Mouse (Mus musculus) retina, embryonic 14.5 days (tissue): ENCODE data around the gene Mrpl49.
A peak's percentile ranks its signal among the peaks of the same experiment; 100 is the strongest.

ENCODE experiments used
- DNase-seq: peaks from one replicate; pipeline ENCODE4 v3.0.0-alpha.2; 2015; ENCODE audit warnings: low spot score

Mrpl49 gene

DNA sequence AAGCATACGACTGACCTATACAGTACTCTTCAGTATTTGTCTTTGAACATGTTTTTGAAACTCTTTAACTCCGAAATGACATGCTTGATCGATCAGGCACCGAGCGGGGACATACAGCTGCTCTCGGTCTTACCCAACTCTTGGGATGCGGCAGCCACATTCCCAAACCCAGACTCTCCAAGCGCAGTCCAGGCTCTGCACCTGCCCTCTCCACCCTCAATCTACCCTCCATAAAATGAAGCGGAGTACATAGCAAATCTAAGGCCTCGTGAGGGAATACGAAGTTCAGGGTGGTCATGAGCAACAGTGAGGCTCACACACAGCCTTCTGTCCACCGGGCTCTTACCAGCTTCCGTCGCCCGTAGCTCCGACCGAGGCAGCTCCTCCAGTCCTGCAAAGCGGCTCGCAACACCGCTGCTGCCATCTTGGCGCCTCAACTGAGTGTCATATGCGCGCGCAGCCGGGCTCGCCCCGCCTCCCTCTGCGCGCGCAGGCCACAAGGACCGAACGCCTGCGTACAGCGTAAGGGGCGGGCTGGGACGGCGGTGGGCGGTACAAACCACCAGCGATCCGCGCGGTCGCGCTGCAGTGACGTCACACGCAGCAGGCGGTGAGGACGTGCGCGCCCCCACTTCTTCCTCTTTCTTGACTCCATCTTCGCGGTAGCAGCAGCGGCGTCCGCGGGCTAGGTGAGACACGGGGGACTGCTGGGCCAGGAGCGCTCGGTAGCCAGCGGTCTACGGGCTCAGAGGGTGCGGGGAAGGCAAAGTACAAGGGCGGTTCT, at the start of gene Mrpl49, which contains the start of gene Fau:
Gene Mrpl49 (minus strand): TSS at position 473 of the 784 bp plus-strand sequence.
Gene Fau (plus strand): TSS at position 532 of the 784 bp plus-strand sequence.
- DNase-seq: peak; percentile 99

DNA sequence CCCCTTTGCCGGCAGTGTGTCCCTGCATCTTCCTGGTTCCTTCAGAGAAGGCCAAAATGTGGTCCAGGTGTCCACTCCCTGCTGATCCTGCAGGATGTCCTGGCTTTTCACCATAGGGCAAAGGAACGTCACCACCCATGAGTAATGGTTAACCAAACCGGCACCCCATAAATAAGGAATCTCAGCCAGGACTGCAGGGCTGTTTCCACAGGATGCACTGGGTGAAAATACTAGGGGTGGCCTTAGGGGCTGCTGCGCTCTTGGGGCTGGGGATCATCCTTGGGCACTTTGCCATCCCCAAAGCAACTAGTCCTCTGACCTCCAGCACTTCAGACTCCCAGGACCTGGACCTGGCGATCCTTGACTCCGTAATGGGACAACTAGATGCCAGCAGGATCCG, 48.0 kb upstream of the Mrpl49 start, which contains the start of gene Naaladl1:
Gene Naaladl1 (plus strand): TSS at position 197 of the 400 bp plus-strand sequence.
- no peak for DNase-seq

DNA sequence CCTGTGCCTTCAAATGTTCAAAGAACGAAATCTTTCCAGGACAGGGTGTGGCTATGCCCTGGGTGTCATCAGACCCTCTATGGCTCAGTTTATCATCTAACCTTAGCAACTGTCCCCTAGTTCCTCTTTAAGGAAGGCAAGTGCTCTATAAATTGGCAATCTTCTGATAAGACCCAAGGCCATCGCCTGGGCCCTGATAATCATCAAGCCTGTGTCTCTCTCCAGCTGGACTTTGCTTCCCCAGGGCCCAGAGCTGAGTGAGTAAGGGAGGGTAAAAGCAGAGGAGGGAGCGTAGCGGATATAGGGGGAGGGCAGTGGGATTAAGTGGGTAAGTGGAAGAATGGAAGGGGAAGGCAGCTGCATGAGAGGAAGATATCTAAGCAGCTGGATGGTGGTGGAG, 46.9 kb upstream of the Mrpl49 start:
- DNase-seq: no peak

DNA sequence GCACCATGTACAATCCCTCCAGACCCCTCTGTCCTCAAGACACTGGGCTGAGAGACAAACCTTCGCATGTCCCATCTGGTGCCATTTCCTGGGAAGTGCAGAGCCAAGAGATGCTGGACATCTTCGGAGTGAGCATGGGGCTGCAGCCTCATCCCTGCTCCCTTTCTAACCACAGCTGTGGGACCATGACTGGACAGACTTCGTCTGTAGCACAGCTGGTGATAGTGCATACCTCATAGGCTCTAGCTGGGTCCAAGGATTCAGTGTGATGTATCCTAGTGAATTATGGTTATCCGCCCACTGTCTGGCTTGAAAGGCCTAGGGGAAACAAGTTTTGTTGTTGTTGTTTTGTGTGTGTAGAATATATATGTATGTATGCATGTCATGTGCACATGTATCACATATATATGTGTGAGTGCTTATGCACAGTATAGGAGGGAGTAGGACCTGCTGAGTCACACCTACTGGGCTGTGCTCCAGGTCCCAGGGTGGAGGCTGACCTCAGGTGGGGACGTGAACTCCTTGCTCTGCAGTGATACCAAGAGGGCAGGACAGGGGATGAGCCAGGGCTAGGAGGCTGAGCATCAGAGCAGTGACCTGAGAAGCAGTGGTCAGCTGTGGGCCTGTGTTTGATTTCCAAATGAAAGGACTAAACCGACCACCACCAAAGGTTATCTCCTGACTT, 44.7 kb upstream of the Mrpl49 start:
- no peak for DNase-seq

DNA sequence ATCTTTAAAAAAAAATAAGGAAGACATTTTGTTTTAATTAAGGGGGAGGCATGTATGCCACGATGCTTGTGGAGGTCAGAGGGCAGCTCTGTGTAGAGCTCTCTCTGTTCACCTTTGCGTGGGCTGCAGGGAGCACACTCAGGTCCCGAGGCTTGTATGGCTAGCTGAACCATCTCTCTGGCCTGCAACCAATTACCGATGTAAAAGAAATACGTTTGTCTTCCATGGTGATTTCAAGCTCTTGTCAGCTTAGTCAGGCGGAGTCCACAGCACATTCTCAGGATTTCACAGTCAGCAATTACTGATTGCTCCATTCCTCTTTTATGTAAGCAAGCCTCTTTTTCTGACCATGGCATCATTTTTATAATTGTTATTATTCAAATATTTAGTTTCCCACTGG, 43.6 kb upstream of the Mrpl49 start:
- no peak for DNase-seq

DNA sequence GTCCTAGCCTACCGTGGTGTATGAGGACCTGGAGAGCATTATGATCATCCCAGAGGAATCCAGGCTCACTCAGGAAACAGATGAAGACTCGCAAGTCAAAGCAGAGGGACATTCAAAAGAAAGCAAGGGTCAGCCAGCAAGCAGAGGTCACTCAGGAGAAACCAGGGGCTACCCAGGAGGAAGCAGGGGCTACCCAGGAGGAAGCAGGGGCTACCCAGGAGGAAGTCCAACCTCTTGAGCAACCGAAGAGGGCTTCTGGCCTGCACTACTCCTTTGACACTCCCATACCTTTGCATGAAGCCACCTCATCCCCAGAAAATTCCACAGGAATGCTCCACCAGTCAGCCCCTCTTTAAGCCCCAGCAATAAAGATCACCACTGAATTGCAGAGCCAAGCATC, 40.3 kb upstream of the Mrpl49 start:
- no peak for DNase-seq

DNA sequence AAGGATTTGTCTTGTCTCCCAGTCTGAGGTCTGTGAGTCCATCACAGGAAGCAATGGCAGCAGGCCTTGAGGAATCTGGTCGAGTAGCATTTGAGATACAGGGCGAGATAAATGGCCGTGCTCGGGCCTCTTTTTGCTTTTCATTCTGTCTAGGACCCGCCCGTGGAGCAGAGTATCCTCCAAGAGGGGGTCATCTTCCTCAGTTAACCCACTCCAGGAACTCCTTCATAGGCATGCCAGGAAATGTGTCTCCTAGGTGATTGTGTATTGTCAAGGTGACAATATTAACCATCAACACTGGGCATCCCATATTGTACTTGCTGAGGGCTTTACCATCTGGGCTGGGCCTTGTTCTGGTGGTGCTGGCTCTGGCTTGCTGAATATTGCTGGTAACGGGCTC, 36.5 kb upstream of the Mrpl49 start, which contains the start of gene AC131692.1:
Gene AC131692.1 (plus strand): TSS at position 301 of the 400 bp plus-strand sequence.
- DNase-seq: no peak

DNA sequence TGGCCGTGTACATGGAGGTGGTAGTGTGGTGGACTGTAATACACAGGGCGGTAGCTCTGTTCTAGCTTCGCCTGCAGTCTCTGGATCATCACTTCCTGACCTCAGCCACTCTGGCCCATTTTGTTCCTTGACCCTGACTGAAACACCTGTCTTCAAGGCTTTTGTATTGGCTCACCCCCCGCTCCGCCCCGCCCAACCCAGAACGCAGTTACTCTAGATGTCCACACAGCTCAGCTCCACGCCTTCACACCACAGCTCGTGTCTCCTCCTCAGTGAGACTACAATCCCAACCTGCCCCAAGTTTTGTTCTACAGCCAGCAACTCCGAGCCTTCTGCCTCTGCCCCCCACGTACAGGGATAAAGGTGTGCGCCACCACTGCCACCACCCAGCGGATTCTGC, 31.3 kb upstream of the Mrpl49 start:
- no peak for DNase-seq

DNA sequence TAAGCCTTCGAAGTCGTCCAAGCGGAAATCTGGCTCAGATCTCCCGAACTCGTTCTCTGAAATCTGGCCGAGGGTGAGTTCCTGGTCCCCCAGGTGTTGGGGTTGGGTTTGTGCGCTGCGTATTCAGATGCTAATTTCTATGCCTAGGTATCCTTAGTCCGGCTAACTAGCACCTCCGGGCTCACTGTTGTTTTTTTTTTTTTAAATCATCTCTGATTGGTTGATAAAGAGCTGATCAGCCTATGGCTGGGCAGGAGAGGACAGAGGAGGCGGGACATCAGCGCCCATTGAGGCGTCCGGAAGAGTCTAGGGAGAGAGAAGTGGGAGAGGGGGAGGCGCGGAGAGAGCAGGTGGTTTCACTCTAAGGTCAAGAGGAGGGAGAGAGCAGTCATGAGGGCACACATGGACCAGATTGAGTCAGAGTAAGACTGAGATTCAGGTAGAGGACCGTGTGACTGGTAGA, 27.9 kb upstream of the Mrpl49 start:
- peak; percentile 87 for DNase-seq

DNA sequence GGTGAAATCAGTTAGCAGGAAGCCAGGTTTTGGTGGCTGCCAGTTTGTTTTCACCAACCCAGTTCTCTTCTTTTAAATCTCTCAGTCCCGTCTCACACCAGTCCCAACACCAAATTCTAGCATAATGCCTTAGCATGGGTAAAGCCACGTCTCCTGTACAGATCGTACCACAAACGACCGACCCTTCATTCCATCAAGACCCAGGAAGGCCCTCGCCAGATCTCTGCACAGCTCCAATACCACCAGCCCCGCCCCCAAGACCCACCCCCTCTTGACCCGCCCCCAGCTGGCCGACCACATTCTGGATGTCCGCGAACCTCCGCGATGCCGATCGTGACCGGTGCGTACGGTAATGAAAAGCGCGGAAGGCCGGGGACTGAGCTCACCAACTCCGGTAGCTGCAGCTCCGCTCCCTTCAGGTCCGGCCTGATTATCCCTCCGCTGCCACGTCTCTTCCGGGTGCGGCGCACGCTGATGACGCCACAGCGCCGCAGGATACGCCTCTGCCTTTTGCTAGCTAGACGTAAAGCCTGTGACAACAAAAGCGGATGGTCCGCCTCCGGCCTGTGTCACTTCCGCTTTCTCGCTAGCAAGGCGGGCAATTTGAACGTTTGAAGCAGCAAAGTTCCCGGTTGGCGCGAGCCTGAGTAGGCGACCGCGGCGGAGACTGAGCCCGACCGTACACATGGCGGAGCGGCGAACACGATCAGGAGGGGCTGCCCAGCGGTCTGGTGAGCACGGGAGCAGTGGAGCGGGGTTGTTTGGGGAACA, 27.1 kb upstream of the Mrpl49 start, which contains the start of the genes Zfpl1 and Cdca5:
Gene Zfpl1 (minus strand): TSS at position 479 of the 771 bp plus-strand sequence.
Gene Cdca5 (plus strand): TSS at position 506 of the 771 bp plus-strand sequence.
- peak; percentile 99 for DNase-seq

DNA sequence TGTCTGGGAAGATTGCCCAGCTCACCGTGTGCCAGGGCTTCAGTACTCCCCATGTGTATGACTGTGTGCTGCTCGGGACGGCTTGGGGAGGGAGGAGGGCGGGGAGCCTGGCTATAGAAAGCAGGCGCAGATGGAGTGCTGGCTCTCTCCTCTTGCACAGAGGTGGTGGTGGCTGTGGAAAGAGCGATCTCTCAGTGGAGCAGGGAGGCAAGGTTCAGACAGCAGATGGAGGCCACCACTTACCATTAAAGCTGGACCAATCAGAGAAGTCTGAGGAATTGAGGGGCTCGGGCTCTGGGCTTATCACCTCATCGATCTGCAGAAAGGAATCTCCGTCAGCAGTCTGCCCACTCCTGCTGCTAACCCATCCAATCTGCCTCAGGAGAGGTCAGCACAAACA, 24.6 kb upstream of the Mrpl49 start, which contains the start of gene Gm28374:
Gene Gm28374 (minus strand): TSS at position 101 of the 400 bp plus-strand sequence.
- DNase-seq: no peak

DNA sequence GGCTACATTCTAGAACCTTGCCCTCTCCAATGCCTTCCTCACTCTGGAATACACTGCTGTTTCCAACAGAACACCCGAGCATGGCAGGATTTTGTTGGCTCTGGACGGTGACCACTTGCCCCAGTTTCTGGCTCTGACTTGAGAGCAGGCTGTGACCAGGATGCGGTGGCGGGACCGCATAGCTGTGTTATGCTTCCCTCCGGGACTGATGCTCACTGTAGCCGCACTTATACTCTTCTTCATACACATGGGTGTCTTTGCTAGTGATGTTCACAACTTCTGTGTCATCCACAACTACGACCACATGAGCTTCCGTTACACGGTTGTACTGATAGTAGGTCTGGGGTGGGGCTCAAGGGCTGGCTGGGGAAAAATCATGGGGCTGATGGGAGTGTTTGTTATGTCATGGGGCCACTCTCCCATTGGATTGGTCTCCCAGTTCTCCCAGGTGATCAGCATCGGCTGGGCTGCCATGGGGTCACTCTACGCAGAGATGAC, 22.4 kb upstream of the Mrpl49 start, which contains the start of gene Tmem262:
Gene Tmem262 (plus strand): TSS at position 51 of the 498 bp plus-strand sequence.
- no peak for DNase-seq

DNA sequence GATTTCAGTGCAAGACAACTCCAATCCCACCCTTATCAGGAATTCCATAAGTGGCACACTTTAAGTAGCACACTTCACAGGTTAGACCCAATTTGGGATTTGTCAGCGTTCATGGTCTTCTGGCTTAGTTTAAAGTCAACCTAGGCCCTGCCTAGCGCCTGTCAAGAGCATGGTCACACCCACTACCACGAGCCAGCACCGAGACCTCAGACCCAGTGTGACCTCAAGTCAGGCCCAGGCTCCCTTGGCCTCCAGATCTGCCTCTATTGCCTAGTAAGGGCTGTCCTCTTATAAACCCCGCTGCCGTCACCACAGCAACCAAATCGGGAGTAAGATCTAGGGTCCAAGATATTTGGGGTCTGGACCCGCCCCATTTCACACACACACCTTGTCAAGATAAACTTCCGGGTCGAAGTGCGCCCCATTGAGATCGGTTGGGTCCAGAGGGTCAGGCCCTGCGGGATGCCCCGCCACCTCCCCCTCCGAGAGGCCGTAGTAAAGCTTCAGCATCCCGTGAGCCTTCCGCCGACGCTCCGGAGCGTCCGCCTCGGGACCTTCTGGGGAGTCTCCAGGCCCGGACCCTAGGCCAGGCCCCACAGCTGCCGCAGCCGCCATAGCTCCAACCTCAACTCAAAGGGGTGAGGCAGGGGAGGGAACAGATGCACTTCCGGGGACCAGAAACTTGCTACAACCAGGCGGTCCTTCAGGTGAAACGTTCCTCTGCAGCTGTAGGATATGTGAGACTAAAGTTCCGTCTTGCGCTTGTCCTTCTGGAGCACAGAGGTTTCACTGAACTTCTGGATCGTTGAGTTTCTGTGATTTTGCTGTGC, 19.2 kb upstream of the Mrpl49 start, which contains the start of gene Vps51:
Gene Vps51 (minus strand): TSS at position 668 of the 830 bp plus-strand sequence.
- DNase-seq: peak; percentile 96

DNA sequence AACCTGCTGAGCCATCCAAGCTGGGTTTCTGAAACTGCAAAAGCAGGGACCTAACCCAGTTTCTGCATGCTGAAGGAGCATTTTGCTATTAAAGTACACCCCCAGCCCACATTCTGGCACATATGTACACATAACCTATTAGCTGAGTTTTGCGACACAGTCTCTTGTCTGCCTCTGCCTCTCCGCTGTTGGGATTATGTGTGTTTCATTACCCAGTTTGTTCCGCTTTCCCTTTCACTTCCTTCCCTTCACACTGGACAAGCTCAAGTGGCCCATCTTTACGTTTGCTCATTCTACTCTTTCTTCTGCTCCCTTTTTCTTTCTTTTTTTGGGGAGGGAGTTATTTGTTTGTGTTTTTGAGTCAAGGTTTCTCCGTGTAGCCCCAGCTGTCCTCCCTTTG, 16.3 kb upstream of the Mrpl49 start:
- no peak for DNase-seq

DNA sequence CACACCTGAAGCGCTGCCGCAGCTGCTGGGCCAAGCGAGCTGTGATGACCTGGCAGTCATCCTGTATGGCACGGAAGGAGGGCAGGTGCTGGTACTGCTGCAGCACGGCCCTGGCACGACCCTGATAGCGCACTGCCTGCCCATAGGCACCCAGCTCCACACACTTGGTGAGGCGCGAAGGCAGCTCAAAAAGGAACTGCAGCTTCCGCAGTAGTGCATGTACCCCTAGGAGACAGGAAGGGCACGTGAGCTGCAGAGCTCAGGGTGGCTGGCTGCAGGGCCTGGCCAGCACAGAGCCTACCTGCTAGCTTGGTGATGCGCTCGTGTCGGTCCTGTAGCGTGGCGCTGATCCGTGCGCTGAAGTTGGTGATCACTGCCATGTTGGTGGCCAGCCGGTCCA, 13.7 kb upstream of the Mrpl49 start:
- no peak for DNase-seq

DNA sequence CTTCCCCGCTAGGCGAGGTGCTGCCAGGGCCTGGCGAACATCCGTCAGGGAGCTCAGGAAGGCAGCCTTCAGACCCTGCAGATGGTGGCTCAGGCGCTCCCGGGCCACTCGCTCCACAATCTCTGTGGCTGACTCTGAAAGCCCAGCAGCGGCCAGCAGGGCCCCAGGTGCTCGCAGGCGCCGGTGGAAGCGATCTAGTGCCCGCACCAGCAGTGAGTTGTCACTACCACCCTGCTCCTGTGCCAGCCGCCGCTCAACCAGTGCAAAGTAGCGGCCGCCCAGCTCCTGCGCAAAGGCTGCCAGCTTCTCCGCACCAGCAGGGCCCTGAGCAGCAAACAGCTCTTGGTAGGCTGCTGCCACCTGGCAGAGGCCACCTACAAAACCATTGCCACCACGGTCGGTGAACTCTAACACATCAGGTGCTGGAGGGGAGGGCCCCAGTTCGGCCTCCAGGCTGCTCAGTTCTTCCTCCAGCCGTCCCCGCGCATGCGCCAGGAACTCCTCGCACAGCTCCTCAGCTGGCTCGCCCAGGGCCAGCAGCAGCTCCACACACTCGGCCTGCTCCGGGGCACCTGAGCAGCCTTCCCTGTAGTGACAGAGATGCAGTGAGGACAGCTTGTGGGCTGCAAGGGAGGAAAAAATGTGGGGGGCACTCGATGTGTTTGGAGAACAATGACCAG, 13.1 kb upstream of the Mrpl49 start:
- DNase-seq: no peak

DNA sequence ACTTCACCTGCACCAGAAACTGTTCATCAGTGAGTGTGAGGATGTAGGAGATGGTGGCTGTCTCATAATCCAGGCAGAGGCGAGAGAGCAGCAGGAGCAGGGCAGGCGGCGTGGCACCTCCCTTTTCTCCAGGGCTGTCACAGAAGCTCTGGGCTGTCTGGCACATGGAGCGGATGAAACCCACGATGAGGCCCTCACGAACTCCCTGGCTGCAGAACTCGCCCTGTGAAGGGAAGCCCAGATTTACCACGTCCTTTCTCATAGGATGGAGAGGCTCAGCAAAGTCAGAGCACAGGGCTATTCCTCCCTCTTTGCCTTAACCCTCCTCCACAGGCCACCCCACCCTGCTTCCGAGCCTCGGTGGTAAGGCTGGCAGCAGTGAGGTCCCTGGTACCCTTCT, 12.3 kb upstream of the Mrpl49 start:
- no peak for DNase-seq

DNA sequence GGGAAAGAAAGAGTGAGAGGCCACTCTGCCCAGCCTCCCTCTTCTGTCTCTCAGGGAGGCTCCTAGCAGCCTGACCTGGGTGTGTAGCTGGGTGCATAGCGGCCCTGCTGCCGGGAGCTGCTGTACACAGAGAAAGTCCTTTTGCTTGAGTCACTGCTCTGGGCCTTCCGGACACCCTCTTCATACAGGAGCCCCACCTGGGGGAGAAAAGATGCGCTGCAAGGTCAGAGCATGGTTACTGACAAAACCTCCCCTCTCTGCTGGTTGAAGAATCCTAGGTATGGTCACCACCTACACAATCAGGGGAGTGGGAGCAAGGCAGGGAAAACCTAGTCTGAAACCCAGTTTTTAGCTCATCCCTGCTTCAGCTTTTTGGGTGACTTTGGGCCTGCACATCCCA, 11.4 kb upstream of the Mrpl49 start:
- no peak for DNase-seq

DNA sequence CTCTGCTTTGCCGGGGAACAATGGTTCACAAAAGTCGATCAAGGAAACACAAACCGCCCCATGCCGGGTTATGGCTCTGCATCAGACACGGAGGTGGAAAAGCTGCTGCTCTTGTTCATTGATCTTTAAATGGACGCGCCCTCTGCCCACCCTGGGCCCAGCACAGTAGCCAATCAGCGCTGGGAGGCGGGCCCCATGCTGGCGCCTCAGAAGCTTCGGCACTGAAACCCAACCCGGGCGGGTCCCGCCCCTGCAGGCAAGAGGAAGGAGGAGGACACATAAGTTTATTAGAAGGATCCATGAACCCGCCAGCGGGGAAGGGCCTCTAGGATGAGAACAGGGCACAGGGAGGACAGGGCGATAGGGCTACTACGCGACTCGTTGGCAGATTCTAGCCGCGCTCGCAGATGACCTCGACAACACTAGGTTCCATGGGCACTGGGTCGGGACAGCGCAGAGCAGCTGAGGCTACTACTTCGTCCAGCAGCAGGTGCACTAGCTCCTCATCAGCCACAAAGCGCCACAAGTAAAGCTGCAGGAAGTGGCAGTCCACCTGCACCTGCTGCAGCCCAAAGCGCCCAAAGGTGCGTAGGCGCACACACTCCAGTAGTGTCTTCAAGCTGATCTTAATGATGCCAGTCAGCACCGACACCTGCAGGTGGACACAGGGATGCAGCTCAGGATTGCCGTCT, 10.3 kb upstream of the Mrpl49 start, which contains the start of gene Tm7sf2:
Gene Tm7sf2 (minus strand): TSS at position 650 of the 692 bp plus-strand sequence.
- DNase-seq: peak; percentile 92
